Mouse (Mus musculus) embryonic facial prominence, embryonic 14.5 days (tissue): ENCODE measurements at regions not wholly inside any gene's neighbourhood (a gene's known extent, or its start where the extent isn't known, plus 50 kb on each side); places are given as distances from the start of the nearest gene placed in this dataset.

Experiments used
- ATAC-seq: fragments of 200-750 bp; cut with Nextera tagmentation; 2 replicates; pipeline ENCODE4 v1.8.0; 2017; ENCODE audit warnings: low read depth, moderate number of reproducible peaks, moderate TSS enrichment
- DNase-seq: peaks from one replicate; pipeline ENCODE4 v3.0.0-alpha.2; 2015; ENCODE audit warnings: low spot score
- H3K27ac ChIP-seq: fragments of 300-500 bp; sonication (generic); replicated peaks from 2 replicates; pipeline ENCODE4 v1.5.1; 2014; ENCODE audit warnings: low read depth, mild to moderate bottlenecking, low read length, moderate library complexity
- H3K27me3 ChIP-seq: fragments of 300-500 bp; sonication (generic); replicated peaks from 2 replicates; pipeline ENCODE4 v1.6.1; 2014; ENCODE audit warnings: low read length; ENCODE audit not compliant: control insufficient read depth, insufficient read depth
- H3K36me3 ChIP-seq: fragments of 300-500 bp; sonication (generic); 2 replicates; pipeline ENCODE4 v1.6.1; 2014; ENCODE audit warnings: low read length, mixed read lengths; ENCODE audit not compliant: control insufficient read depth, insufficient read depth
- H3K4me1 ChIP-seq: fragments of 300-500 bp; sonication (generic); 2 replicates; pipeline ENCODE4 v1.6.1; 2014; ENCODE audit warnings: antibody characterized with exemption, low read length; ENCODE audit not compliant: control insufficient read depth, insufficient read depth
- H3K4me2 ChIP-seq: fragments of 300-500 bp; sonication (generic); 2 replicates; pipeline ENCODE4 v1.6.1; 2014; ENCODE audit warnings: low read depth, mild to moderate bottlenecking, low read length, moderate library complexity, mixed read lengths
- H3K4me3 ChIP-seq: fragments of 300-500 bp; sonication (generic); 2 replicates; pipeline ENCODE4 v1.5.1; 2014; ENCODE audit warnings: low read depth, mild to moderate bottlenecking, low read length
- H3K9ac ChIP-seq: fragments of 300-500 bp; sonication (generic); 2 replicates; pipeline ENCODE4 v1.6.1; 2014; ENCODE audit warnings: low read depth, mild to moderate bottlenecking, low read length, moderate library complexity, mixed read lengths
- H3K9me3 ChIP-seq: fragments of 300-500 bp; sonication (generic); 2 replicates; pipeline ENCODE4 v1.6.1; 2016; ENCODE audit warnings: low read length; ENCODE audit not compliant: control insufficient read depth
- WGBS: fragments of 180-500 bp; shearing (Covaris S2); extraction: QIAGEN DNeasy Blood & Tissue Kit; methylation state at CpG from one replicate; pipeline ENCODE4 v1.1.7; 2014; 5-methylcytosine and 5-hydroxymethylcytosine counted together

DNA sequence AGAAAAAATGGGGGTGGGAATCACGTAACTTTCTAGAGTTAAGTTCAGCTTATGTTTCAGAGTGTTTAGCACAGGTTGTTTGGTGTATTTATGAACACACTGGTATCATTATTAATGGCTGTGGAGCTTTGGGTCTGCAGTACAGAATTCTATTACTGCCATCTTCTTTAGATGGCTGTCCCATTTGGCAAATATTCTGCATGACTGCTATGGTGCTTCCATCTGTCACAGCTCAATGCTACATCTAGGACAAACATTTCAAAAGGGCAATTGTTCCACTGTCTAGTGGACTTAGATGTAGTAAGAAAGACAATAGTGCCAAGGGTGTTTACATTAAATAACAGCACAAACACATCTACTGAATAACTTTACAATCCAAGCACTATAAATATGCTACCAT is 2536.3 kb downstream of the Pcdh9 start:
- Histone ChIP-seq H3K9ac (no peak overlapping the region), H3K4me3 (no peak overlapping the region), H3K27me3 (no peaks in the 10 kb centered on the region), H3K27ac (no peak overlapping the region), H3K4me1 (no peaks in the 10 kb centered on the region), H3K36me3 (no peaks in the 10 kb centered on the region), H3K9me3 (no peaks in the 10 kb centered on the region), H3K4me2 (no peak overlapping the region)
- no peak for DNase-seq
- ATAC-seq, result no peak
- 85% methylated on average over 1 of the region's 1 CpGs for WGBS

DNA sequence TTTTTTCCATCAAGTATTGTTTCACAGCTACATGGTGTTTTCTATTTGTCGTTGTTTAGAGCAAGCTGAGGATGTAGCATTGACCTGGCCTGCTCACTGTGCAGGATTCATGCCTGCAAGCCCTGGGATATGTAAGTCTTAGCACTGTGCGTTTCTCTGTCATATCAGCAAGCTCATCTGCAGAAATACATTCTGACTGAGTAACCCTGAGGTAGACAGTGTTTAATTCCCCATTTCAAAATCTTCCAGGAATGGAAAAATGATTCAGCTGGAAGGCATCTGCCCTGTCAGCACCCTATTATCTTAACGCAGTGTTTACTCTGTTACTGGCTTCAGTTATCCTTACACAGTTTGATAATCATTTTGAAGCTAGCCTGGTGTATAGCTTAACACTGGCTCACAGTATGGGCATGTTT is 2563.8 kb downstream of the Pcdh9 start:
- 61% methylated on average over 3 of the region's 3 CpGs for WGBS
- DNase-seq, result peak; percentile 22
- ATAC-seq, result no peak
- Histone ChIP-seq H3K27me3 (no peaks in the 10 kb centered on the region), H3K4me1 (no peaks in the 10 kb centered on the region), H3K4me3 (no peak overlapping the region), H3K9ac (no peak overlapping the region), H3K27ac (no peak overlapping the region), H3K9me3 (no peaks in the 10 kb centered on the region), H3K36me3 (no peaks in the 10 kb centered on the region), H3K4me2 (no peak overlapping the region)
